Mouse (Mus musculus) layer of hippocampus, adult 11-12 months (tissue): ENCODE measurements around the gene Macrod2.
A peak's percentile ranks its signal among the peaks of the same experiment; 100 is the strongest.

Experiments
- DNase-seq: peaks from one replicate; pipeline ENCODE4 v3.0.0; 2022; ENCODE audit warnings: low spot score

Gene Macrod2

DNA sequence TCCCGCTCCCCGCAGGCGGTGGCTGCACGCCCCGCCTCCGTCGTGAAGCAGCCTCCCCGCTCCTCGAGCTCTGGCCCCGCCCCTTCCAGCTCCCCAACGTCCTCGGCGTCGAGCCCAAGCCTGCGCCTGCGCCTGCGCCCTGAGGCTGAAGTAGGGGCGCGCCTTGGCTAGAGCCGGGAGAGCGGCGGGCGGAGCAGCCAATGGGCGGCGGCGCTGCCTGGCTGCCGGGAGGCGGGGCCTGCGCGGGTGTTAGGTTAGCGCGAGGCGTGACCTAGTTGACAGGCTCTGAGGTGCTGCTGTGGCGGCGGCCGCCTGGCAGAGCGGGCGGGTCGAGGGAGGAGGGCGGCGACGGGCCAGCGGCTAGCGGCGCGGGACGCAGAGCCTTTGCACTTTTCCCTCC is at the start of gene Macrod2:
Gene Macrod2, plus strand, starts transcription at position 131 of the 400 bp plus-strand sequence.
- DNase-seq = peak; percentile 98

DNA sequence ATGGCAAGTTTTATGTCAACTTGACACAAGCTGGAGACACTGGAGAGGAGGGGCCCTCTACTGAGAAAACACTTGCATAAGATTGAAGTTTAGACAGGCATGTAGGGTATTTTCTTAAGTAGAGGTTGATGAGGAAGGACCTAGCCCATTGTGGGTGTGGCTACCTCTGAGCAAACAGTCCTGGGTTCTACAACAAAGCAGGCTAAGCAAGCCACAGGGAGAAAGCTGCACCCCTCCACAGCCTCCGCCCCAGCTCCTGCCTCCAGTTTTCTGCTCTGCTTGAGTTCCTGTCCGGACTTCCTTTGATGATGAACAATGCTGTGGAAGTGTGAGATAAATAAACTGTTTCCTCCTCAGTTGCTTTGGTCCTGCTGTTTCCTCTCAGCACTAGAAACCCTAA is 35.2 kb upstream of the Macrod2 start:
- DNase-seq = no peak

DNA sequence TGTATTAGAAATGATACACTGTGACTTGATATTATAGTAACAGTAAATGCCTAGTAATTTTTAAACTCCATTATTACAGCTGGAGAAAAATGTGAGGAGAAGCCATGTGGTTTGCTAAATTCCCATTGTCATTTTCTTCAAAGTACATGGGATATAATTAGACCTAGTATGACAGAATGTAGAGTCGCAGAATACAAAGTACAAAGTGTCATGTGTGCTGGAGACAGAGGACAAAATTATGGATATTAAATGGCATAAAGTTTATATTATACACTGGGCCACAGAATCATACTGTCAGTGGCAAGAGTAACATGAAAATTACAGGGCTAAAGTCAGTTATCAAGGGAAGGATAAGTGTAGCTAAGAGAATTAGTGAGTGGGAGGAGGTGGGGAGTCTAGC is 30.3 kb upstream of the Macrod2 start:
- DNase-seq = no peak

DNA sequence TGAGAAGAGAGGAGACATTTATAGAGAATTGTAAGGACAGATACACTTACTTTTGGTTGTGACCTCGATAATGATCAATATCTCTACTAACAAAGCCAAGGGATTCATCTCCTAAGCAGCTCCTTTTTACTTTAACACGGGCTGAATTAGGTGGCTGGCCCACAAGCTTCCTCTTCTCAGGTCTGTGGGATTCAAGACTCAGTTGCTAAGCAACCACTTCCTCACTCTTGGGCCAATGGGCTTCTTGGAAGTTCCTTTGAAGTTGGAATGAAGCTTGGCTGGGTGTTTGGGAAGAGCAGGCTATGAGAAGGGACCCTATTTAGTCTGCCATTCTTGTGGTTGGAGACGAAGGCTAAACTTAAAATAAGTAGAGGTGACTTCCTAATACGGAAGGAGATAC is 5.6 kb upstream of the Macrod2 start, which contains the start of gene Sel1l2:
Gene Sel1l2, minus strand, starts transcription at position 182 of the 400 bp plus-strand sequence.
- DNase-seq = no peak

DNA sequence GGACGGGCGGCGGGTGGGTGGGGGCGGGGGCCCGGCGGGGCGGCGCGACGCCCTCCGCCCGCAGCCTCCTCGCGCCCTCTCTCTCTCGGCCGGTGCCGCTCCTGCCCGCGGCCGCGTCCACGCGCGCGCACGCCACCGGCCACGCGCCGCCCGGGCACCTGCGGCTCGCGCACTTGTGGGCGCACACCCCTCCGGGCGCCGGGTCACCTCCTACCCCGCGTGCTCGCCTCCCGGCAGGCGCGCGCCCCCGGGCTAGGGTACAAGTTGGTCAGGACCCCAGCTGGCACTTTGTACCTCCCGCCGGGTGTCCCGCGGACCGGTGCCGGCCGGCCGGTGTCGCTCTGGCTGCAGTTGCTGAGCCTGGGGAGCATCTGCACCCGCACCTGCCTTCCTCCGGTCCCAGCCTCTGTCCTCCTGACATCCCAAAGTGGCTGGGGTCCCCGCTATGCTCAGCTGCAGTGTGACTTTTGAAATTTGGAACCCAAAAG is 679 bp downstream of the Macrod2 start:
- peak; percentile 19 for DNase-seq

DNA sequence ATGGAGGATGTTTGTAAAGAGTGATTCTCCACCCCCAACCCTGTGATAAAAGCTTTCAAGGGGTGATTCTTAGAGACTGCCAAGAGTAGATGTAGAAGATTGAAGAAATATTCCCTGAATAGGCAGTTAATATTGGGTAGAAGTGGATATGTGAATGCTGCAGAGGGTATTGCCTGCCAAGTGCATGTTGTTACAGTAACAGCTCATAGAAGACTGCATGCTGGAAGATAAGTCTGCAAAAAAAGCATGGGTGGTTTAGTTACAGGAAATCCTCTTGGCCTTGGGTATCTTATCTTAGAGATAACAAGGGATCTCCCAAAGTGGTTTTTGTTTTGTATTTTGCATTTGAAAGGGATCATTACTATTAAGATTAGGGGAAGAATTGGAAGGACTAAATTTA is 30.7 kb downstream of the Macrod2 start:
- DNase-seq = no peak

DNA sequence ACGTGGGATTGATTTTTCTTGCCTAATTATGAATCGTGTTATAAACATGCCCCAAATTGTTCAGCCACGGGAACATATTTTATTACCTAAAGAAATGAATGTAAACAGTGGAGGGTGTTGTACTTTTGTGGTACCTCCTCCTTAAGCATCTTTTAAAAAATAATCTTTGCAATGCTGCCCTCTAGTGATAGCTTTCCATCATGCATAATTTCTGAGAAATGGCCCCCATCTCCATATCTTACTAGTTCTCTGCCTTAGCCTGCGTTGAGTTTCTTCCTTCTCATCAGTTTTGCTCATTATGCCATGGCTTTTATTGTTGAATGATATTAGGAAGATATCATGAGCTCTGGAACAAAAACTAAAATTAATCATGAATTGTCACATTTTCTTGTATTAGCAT is 32.2 kb downstream of the Macrod2 start:
- DNase-seq = peak; percentile 44

DNA sequence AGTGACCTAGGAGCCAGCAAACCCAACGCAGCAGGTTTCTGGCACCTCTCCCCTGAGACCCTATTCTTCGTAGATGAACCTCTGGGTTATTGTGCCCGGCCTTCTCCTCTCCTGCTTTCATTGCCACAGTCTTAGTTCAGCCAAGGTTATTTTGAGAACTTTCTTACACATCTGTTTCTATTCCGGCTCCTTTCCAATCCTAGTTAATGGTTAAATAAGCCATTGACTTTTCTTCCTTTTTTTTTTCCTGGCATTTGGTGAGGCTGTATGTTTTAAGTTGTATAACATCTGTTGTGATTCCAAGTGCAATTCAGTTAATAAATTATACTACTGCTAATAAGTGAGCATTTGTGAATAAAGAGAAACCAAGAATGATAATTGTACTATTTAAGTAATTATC is 44.0 kb downstream of the Macrod2 start:
- DNase-seq = no peak

DNA sequence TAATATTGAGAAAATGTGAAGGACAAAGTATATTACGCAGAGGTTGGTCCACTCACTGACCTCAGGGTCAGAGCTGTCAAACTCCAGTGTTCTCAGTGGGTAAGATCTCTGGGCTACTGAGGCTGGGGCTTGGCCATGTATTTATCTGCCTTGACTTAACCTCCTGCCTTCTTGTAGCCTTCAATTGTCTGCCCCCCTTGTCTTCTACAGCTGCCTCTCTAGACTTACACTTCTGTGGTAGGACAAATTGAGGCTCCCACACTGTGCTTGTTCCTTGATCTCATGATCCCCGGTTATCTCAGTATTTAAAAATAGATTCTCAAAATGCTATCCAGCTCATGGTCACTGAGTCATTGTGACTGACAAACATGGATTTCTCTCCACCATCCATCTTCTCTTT is 53.5 kb downstream of the Macrod2 start:
- no peak for DNase-seq

DNA sequence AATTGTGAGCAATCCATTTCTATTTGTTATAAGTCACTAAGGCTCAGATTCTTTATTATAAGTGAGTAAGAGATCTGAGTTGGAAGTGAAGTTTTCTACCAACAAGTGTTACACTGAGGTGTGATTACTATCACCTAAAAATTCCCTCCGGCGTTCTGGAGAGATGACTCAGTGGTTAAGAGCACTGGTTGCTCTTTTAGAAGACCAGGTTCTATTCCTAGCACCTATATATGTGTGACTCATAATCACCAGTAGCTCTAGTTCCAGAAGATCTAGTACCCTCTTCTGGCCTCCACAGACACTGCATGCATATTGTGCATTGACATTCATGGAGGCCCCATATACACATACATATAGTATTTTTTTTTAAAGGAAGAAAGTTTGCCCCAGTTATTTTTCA is 80.7 kb downstream of the Macrod2 start:
- no peak for DNase-seq

DNA sequence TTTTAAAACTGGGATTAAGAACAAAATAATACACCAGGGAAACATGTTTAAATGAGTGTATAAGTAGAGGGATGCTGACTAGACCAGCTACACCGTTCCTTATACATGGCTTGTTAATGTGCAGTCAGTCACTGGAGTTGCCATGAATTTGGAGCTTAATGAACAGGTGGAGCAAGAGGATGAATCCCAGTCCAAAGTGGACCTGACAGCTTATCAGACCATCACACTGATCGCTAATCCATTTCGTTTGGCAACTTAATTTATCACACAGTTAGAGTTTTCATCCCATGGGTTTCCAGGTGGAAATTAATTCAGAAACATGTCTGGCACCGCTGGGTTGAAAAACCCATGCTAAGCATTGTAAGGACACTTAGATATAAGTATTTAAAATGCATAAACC is 81.8 kb downstream of the Macrod2 start:
- DNase-seq = no peak

DNA sequence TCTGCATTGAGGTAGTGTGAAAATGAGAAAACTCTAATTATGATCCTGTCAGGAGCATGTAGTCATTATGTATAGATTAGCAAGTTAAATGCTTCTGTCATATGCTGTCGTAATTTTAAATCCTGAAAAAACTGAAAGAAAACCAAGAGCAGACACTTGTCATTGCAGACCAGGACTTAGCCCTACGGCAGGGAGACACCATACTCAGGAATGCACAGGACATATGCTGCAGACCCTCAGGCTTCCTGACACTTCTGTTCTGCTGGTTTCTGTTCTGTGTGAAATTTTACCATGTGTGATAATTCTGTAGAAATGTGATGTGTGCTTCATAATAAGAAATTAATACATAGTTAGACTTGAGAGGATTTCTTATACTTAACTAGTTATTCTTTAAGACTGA is 87.5 kb downstream of the Macrod2 start:
- DNase-seq = no peak

DNA sequence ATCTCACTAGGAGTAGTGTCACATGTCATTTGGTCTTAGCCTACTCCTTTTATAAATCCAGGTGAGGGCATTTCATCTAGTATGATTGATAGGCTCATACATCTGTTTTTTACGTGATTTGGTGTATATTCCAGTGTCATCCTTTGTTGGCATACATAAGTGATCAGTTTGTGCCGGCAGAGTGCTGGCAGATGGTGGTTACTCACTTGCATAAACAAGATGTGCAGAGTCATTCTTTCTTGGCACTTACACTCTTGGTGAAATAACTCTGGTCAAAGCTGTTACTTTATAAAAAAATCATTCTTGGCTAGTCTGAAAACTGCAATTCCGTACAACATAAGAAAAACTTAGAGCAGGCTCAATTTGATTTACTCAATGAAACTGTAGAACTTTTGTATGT is 102.6 kb downstream of the Macrod2 start:
- DNase-seq = peak; percentile 61

DNA sequence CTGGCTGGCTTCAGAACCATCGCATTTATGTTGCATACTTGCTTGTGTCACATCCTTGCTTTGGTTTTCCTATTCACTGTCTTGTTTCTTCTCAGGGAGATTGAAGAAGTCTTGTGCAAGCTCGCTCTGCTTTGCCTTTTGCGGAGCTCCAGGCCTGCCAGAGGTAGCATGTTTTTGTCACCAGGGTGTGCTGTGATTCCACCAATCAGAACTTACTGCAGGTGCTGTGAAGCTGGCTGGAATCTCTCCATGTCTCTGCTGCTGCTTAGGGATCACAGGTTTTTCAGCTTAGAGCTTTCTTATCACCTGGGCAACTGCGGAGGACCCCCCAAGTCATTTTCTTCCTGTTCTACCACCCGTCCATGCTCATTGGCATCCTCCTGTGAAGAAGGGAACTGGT is 105.8 kb downstream of the Macrod2 start:
- DNase-seq = peak; percentile 71

DNA sequence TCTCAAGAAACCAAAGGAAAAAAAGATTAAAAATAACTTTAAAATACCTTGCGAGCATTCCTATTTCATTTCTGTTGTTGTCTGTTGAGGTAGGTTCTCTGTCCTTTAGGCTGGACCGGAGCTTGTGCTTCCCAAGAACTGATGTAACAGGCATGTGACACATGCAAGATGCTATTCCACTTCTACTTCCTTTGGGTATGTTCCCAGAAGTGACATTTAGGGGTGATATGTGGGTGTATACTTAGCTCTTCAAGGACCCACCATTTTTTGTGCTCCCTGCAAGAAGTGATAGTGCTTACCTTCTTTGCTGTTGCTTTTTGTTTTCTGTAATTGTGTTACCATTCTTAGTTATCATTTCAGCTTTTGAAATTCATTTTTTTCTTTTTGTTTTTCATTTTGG is 126.4 kb downstream of the Macrod2 start:
- no peak for DNase-seq

DNA sequence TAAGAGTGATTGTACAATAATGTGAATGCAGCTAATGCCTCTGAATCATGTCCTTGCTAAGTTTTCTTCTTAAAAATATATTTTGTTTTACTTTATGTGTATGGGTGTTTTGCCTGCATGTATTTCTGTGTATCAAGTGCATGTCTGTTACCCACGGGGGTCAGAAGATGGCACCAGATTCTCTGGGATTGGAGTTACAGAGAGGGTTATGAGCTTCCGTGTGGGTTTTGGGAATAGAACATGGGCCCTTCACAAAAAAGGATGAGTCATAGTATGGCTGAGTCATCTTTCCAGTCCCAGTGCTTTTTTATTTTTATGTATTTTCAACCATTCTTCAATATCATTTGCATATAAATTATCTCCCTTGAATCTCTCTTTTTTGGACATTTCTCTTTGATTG is 135.1 kb downstream of the Macrod2 start:
- DNase-seq = no peak

DNA sequence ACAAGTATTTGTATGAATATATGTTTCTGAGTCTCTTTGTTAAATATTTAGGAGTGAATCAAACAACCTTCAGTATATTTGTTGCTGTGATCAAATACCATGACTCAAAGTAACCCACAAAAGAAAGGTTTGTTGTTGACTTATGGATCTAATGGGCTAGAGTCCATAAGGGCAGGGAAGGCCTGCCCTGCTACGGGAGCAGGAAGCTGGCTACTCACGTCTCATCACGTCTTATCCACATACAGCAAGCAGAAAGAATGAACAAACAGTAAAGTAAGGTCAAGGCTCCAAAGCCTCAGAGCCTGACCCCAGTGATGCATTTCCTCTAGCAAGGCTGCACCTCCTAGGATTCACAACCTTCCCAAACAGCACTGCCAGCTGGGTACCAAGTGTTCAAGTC is 136.9 kb downstream of the Macrod2 start:
- DNase-seq = no peak

DNA sequence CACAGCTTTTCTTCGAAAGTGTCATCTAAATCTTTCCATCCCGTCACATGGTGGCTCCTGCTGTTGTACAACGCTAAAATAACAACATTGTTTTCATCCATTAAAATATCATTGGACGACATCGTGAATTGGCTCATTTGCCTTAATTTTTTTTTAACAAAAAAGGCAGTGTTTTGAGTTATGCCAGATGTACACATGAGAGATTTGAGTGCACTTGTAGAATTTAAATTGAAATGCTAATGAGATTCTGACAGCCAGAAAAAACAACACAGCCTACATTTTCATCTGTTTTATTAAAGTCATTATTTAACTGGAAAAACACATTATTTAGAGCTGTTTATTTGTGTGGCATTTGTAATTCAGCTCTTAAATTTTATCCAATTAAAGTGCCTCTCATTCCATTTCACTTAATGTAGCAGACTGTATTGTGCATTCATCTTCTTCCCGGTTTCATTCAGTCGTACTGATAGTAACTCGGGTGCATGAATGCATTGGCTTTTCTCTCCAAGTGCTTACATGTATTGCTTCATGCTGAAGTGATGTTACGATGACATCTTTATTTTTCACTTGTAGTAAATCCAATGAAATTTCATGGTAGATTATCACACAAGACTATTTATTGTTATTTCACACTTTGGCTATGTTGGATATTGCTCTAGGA is 137.9 kb downstream of the Macrod2 start:
- no peak for DNase-seq

DNA sequence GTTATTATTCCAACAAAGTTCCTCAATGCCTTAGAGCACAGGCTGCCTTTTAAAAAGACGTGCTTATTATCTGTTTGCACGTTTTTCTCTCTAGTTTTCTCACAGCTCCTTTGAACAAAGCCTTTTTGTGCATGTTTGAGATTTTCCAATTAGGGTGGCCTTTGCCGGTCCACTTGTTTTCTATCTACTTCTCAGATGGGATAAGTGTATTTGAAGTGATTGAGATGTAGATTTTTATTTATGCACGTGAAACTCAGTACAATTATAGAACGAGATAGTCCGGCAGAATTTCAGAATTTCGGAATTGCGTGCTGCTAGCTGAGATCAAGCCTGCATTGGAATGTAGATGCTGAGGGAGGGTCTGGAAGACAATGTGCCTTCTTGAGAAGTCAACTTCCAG is 138.5 kb downstream of the Macrod2 start:
- DNase-seq = no peak

DNA sequence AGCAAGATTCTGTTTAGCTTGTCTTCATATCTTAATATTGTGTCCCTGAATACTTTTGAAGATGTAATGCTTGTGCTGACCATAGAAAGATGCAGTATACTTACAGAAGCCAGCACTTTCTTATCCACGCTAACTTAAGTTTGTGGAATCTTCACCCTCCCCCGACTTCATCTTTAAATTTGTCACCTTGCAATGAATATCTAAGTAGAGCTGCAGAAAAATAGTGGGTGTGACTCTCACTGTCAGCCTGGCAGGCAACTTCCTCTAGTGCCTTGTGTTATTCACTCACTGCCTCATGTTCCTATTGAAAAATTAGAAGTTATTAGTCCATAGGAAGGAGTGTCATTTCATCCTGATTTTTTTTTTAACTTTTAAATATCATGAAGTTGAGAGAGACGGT is 139.5 kb downstream of the Macrod2 start:
- DNase-seq = no peak

DNA sequence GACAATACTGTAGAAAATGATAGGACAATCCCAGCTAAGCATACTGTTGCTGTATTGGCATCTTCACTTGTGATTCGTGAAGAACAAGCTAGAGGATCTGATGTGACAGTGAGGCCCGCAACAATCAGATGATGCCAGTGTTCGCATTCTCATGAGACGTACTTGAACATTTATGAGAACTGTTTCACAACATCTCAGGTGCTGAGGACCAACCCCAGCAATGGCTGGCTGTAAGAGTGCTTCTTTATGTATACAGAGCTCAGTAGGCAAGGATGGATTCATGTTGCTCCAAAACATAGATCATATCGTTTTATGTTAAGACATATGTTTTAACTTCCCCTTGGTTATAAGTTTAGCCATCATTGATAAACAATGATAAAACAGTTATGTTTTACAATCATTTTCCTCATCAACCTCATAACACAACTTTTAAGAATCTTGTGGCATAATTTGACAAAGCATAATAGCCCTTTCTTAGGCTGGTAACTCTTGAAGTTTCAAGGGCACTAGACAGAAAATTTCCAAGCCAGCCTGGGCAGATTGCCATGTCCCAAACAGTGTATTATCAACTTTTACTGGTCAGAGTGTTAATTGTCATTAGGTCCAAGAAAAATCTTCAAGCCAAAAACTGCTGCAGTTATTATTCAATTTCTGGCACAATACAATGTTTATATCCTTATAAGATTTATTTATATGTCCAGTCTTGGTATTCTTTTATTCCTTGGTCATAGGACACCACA is 140.9 kb downstream of the Macrod2 start:
- no peak for DNase-seq

DNA sequence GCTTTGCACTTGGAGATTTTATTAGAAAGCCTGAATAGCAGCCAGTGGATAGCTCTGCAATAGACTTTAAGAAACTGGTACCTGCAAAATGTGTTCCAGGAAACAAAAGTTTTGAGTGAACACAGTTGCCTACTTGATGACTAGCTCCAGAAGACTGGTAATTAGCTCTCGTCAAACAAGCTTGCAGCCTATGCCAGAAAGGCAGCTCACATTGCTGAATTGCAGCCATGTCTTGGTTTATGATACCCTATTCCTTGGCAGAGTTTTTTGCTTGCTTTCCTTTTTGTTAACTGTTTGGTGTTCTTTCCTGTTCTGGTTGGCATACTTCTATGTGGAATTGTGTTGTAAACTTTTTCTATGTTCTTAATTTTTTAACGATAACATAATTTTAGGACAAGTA is 154.2 kb downstream of the Macrod2 start:
- DNase-seq = no peak

DNA sequence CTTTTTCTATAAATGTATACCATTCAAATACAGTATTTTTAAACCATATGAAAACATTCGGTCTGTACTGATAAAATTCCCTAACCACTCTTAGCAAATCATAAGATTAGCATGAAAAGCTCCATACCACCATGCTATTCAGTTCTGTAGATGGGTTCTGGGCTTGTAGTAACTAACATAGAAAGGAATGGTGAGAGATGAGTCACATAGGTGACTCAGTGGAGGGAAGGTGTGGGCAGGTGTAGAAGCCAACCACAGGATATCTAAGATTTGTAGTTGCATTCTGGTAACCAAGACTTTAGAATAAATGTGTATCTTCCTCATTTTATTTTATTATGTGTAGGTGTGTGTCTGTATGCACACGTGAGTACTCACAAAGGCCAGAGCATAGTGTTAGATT is 166.3 kb downstream of the Macrod2 start:
- no peak for DNase-seq

DNA sequence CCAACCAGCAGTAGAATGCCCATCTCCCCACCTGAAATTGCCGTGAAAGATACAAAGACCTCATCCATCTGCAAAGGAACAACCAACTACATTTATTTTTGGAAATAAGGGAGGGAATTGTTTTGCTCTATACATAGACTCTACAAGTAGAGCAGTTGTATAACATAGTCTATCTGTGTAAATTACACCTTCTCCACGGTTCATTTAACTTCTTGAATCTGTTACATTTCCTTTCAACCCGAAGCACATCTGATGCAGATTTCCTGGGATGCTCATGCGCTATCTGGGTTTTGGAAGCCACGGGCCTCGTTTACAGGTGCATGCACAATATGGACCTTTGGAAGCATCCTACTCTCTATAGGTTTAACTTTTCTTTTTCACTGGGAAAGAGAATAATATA is 175.8 kb downstream of the Macrod2 start:
- DNase-seq = no peak
